Mouse (Mus musculus) C2C12 (cell line): Measurements from ENCODE around the gene Ccdc170.

ENCODE experiments used
- CEBPB ChIP-seq: IDR thresholded peaks from one replicate; pipeline ENCODE4 v1.6.1; 2011; ENCODE audit warnings: low read depth, mild to moderate bottlenecking, control low read depth, moderate library complexity
- CTCF ChIP-seq: IDR thresholded peaks from one replicate; pipeline ENCODE4 v1.5.1; 2011; ENCODE audit not compliant: control insufficient read depth, insufficient read depth, insufficient read length
- FOSL1 ChIP-seq: IDR thresholded peaks from one replicate; pipeline ENCODE4 v1.8.0; 2011; ENCODE audit warnings: mild to moderate bottlenecking, low read length; ENCODE audit not compliant: poor library complexity, insufficient read depth, severe bottlenecking
- MAX ChIP-seq: IDR thresholded peaks from one replicate; pipeline ENCODE4 v1.6.1; 2011; ENCODE audit warnings: mild to moderate bottlenecking, control low read depth
- MYOG ChIP-seq: IDR thresholded peaks from one replicate; pipeline ENCODE4 v1.6.1; 2011; ENCODE audit not compliant: control insufficient read depth, insufficient read length; ENCODE audit errors: extremely low read depth
- USF1 ChIP-seq: IDR thresholded peaks from one replicate; pipeline ENCODE4 v1.6.1; 2011; ENCODE audit warnings: low read depth, mild to moderate bottlenecking, control low read depth, moderate library complexity

DNA sequence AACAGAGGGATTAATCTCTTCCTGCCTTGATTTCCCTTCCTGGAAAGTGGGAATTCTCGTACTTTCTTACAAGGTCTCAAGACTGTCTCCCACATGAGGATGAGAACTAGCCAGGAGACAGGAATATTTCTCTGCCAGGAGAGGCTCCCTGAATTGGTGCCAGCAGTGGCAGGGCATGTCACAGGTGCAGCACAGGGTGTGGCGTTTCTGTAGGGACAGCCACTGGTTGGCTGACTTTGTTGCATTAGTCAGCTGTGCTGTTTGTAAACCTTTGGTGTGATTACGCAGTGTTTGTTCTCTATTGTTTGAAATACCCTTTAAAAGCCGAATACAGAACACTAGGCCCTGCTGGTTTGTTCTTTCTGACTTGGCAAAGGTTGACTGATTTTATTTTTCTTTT, 117.3 kb downstream of the Ccdc170 start:
- TF ChIP-seq MYOG (no peak), CTCF (no peak), CEBPB (no peak), FOSL1 (no peak), MAX (no peak), USF1 (no peak)
